Mouse (Mus musculus): ENCODE measurements around the gene Rel. TPM values are rescaled to one million over a fixed set of nuclear protein-coding genes. Genes with fewer than 3 reads are reported as not detected.
"Not testable (repeated sequence)": the region's sequence is repeated elsewhere in the genome, so short reads cannot be mapped to it uniquely, and the experiment has no call there.

Rel gene
- polyA plus RNA-seq (2014; fragmentation: Nextera tagmentation; extraction: Ambion mirVana) = 0.90 and 1.1 TPM in 2 replicates

DNA sequence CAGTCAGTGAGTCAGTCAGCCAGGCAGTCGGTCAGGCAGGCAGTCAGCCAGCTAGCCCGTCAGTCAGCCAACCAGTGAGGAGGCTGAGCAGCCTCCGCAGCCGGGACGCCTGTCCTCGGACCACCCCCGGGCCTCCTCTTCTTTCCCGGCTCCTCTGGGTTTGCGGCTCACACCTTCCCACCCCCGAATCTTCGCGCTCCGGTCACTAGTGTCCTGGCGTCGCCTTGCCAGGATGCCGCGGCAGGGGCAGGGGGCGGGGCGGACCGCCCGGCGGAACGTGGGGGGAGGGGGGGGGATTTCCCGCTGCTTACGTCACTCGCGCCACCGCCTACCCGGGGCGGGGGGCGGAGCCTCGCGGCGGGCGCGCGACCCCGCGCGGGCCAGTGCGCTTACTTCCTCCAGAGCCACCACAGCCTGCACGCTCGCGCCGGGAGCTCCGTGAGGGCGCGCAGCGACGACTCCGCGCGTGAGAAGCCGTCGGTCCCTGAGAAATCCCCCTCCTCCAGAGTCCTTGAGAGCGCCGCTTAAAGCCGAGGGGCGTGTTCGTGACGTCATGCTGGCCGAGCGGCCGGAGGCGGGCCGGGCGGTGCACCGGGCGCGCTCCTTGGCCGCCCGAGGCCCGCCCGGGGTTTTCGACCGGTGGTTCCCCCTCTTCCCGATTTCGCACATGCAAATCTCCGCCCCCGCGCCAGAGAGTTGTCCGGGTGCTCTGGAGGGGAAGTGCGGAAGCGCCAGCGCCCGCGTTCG is at the start of gene Rel:
TSS of gene Rel (minus strand) at position 211 of the 747 bp plus-strand sequence.
- Histone ChIP-seq H3K4me2 (replicated peaks; ENCODE audit: low read depth, low read length) (peak within 1 kb of the TSS; percentile 78), H3K36me3 (ENCODE audit: control insufficient read depth, insufficient read depth, low read length) (no peaks in the 10 kb centered on the region), H3K9me3 (ENCODE audit: control insufficient read depth, low read length) (no peaks in the 10 kb centered on the region), H3K9ac (ENCODE audit: low read depth, low read length) (peak within 1 kb of the TSS; percentile 73), H3K27me3 (ENCODE audit: control insufficient read depth, insufficient read depth, low read length) (no peaks in the 10 kb centered on the region), H3K4me3 (ENCODE audit: low read length) (peak within 1 kb of the TSS; percentile 74), H3K27ac (ENCODE audit: low read depth, low read length) (peak within 1 kb of the TSS; percentile 90), H3K4me1 (ENCODE audit: control insufficient read depth, insufficient read depth, low read length) (0 out of 2 replicates have a peak, but pooled peaks cover 3% of the 10 kb centered on the region)
- peak; percentile 94 for ATAC-seq (ENCODE audit: low FRiP score, low TSS enrichment)
- WGBS = under 1% methylated on average over 72 of the region's 88 CpGs

DNA sequence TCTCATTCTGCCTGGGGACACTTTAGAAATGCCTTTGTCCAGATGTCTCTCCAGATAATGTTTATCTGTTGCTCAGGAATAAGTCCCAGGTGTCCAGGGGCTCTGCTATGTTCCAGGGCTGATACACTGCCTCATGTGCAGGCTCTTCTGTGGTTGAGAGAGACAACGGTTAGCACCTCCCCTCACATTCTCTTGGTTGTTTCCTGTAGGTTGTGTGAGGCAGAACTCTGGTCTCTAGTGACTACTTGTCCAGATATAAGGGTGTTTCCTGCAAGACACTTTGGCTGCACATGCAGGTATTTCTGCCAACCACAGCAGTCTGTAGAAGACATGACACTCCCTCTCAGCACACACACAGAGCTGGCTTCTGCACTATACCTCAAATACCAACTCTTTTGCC is 48.0 kb upstream of the Rel start:
- 77% methylated on average over 1 of the region's 1 CpGs for WGBS
- H3K9me3 ChIP-seq (ENCODE audit: control insufficient read depth, low read length) = no peaks in the 10 kb centered on the region

DNA sequence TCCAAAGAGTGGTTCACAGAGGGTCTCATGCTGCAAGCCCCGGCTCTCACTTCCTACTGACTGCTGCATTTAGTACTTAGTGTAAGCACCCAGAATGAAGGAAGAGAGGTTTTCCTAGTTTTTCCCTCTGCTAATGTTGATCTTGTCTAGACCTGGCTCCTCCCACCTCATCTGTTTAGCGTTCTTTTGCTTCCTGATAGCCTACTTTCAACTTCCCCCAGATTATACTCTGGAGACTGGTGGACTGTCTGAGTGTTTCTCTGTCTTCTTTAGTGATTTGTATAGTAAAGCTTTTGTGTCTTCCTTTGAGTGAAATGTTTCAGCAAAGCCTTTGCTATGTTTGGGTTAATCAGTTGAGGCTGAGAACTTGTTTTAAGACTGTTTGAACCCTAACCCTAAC is 40.0 kb upstream of the Rel start:
- no peak overlapping the region for H3K9ac ChIP-seq (ENCODE audit: low read depth, low read length)
- no peak for ATAC-seq (ENCODE audit: low FRiP score, low TSS enrichment)
- no peaks in the 10 kb centered on the region for H3K27me3 ChIP-seq (ENCODE audit: control insufficient read depth, insufficient read depth, low read length)
- 55% methylated on average over 2 of the region's 2 CpGs for WGBS
- H3K27ac ChIP-seq (ENCODE audit: low read depth, low read length) = no peak overlapping the region
- no peaks in the 10 kb centered on the region for H3K36me3 ChIP-seq (ENCODE audit: control insufficient read depth, insufficient read depth, low read length)
- H3K4me1 ChIP-seq (ENCODE audit: control insufficient read depth, insufficient read depth, low read length) = no peaks in the 10 kb centered on the region
- no peaks in the 10 kb centered on the region for H3K9me3 ChIP-seq (ENCODE audit: control insufficient read depth, low read length)
- no peak overlapping the region for H3K4me2 ChIP-seq (replicated peaks; ENCODE audit: low read depth, low read length)
- no peak overlapping the region for H3K4me3 ChIP-seq (ENCODE audit: low read length)

More for the DNA sequence above, 48.0 kb upstream of the Rel start:
- H3K27ac ChIP-seq (ENCODE audit: low read depth, low read length) = no peak overlapping the region
- H3K27me3 ChIP-seq (ENCODE audit: control insufficient read depth, insufficient read depth, low read length) = no peaks in the 10 kb centered on the region
- no peak overlapping the region for H3K9ac ChIP-seq (ENCODE audit: low read depth, low read length)
- no peaks in the 10 kb centered on the region for H3K4me1 ChIP-seq (ENCODE audit: control insufficient read depth, insufficient read depth, low read length)
- H3K36me3 ChIP-seq (ENCODE audit: control insufficient read depth, insufficient read depth, low read length) = no peaks in the 10 kb centered on the region
- H3K4me2 ChIP-seq (replicated peaks; ENCODE audit: low read depth, low read length) = no peak overlapping the region
- no peak overlapping the region for H3K4me3 ChIP-seq (ENCODE audit: low read length)
- ATAC-seq (ENCODE audit: low FRiP score, low TSS enrichment) = no peak

DNA sequence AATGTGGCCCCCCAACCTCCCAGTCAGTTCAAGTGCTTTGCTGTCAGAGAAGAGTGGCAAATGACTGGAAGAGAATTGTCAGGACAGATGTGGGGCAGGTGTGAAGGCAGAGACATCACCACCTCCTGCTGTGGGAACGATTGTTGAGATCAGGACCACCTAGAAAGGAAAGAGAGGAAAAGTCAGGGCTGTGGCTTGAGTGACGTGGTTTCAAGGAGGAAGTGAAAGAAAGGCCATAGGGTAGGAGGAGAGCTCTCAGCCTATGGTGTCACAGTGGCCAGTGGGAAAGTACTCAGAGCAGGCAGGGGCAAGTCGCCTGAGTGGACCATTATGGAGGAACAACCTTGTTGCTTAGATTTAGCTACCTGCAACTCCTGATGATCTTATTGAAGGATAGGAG is 34.9 kb upstream of the Rel start:
- H3K27me3 ChIP-seq (ENCODE audit: control insufficient read depth, insufficient read depth, low read length) = no peaks in the 10 kb centered on the region
- no peak for ATAC-seq (ENCODE audit: low FRiP score, low TSS enrichment)
- 61% methylated on average over 3 of the region's 3 CpGs for WGBS
- no peak overlapping the region for H3K4me2 ChIP-seq (replicated peaks; ENCODE audit: low read depth, low read length)
- H3K9me3 ChIP-seq (ENCODE audit: control insufficient read depth, low read length) = no peaks in the 10 kb centered on the region
- H3K9ac ChIP-seq (ENCODE audit: low read depth, low read length) = no peak overlapping the region
- H3K4me3 ChIP-seq (ENCODE audit: low read length) = no peak overlapping the region
- H3K36me3 ChIP-seq (ENCODE audit: control insufficient read depth, insufficient read depth, low read length) = no peaks in the 10 kb centered on the region
- no peak overlapping the region for H3K27ac ChIP-seq (ENCODE audit: low read depth, low read length)
- no peaks in the 10 kb centered on the region for H3K4me1 ChIP-seq (ENCODE audit: control insufficient read depth, insufficient read depth, low read length)

- Histone ChIP-seq H3K27ac (ENCODE audit: low read depth, low read length) (no peak overlapping the region), H3K9me3 (ENCODE audit: control insufficient read depth, low read length) (no peaks in the 10 kb centered on the region), H3K4me2 (replicated peaks; ENCODE audit: low read depth, low read length) (no peak overlapping the region), H3K27me3 (ENCODE audit: control insufficient read depth, insufficient read depth, low read length) (no peaks in the 10 kb centered on the region), H3K4me1 (ENCODE audit: control insufficient read depth, insufficient read depth, low read length) (no peaks in the 10 kb centered on the region), H3K36me3 (ENCODE audit: control insufficient read depth, insufficient read depth, low read length) (no peaks in the 10 kb centered on the region), H3K9ac (ENCODE audit: low read depth, low read length) (no peak overlapping the region), H3K4me3 (ENCODE audit: low read length) (no peak overlapping the region)
- ATAC-seq (ENCODE audit: low FRiP score, low TSS enrichment) = no peak
- 78% methylated on average over 7 of the region's 7 CpGs for WGBS
Observed at GRCm38 (mm10) chr11:23803136-23803535, 32.4 kb upstream of the Rel start.

- no peak overlapping the region for H3K27ac ChIP-seq (ENCODE audit: low read depth, low read length)
- no peaks in the 10 kb centered on the region for H3K36me3 ChIP-seq (ENCODE audit: control insufficient read depth, insufficient read depth, low read length)
- no peak overlapping the region for H3K4me3 ChIP-seq (ENCODE audit: low read length)
- WGBS = 93% methylated on average over 1 of the region's 1 CpGs
- H3K9me3 ChIP-seq (ENCODE audit: control insufficient read depth, low read length) = no peaks in the 10 kb centered on the region
- no peak overlapping the region for H3K9ac ChIP-seq (ENCODE audit: low read depth, low read length)
- H3K4me2 ChIP-seq (replicated peaks; ENCODE audit: low read depth, low read length) = no peak overlapping the region
- ATAC-seq (ENCODE audit: low FRiP score, low TSS enrichment) = no peak
- no peaks in the 10 kb centered on the region for H3K4me1 ChIP-seq (ENCODE audit: control insufficient read depth, insufficient read depth, low read length)
- H3K27me3 ChIP-seq (ENCODE audit: control insufficient read depth, insufficient read depth, low read length) = no peaks in the 10 kb centered on the region
Observed at GRCm38 (mm10) chr11:23802256-23802655, 31.5 kb upstream of the Rel start.

GRCm38 (mm10) chr11:23801851-23802250 is 31.1 kb upstream of the Rel start:
- no peak overlapping the region for H3K9ac ChIP-seq (ENCODE audit: low read depth, low read length)
- H3K27ac ChIP-seq (ENCODE audit: low read depth, low read length) = no peak overlapping the region
- WGBS = 66% methylated on average over 7 of the region's 7 CpGs
- ATAC-seq (ENCODE audit: low FRiP score, low TSS enrichment) = no peak
- no peaks in the 10 kb centered on the region for H3K27me3 ChIP-seq (ENCODE audit: control insufficient read depth, insufficient read depth, low read length)
- H3K4me3 ChIP-seq (ENCODE audit: low read length) = no peak overlapping the region
- no peaks in the 10 kb centered on the region for H3K9me3 ChIP-seq (ENCODE audit: control insufficient read depth, low read length)
- no peaks in the 10 kb centered on the region for H3K4me1 ChIP-seq (ENCODE audit: control insufficient read depth, insufficient read depth, low read length)
- no peaks in the 10 kb centered on the region for H3K36me3 ChIP-seq (ENCODE audit: control insufficient read depth, insufficient read depth, low read length)
- no peak overlapping the region for H3K4me2 ChIP-seq (replicated peaks; ENCODE audit: low read depth, low read length)

DNA sequence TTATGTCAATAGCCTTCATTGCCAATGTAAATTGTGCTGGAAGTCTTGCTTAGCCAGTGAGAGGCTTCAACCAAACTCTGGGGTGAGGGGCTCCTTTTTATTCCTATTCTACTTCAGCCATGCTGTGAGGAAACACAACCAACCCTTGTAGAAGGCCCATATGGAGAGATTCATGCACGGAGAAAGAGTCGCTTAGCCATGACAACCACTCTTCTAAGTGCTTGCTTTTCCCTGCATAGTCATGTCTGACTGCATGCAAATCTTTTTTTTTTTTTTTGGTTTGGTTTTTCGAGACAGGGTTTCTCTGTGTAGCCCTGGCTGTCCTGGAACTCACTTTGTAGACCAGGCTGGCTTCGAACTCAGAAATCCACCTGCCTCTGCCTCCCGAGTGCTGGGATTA is 12.9 kb upstream of the Rel start:
- H3K4me2 ChIP-seq (replicated peaks; ENCODE audit: low read depth, low read length); H3K27ac ChIP-seq (ENCODE audit: low read depth, low read length); H3K4me1 ChIP-seq (ENCODE audit: control insufficient read depth, insufficient read depth, low read length); H3K36me3 ChIP-seq (ENCODE audit: control insufficient read depth, insufficient read depth, low read length); ATAC-seq (ENCODE audit: low FRiP score, low TSS enrichment); H3K9ac ChIP-seq (ENCODE audit: low read depth, low read length); H3K27me3 ChIP-seq (ENCODE audit: control insufficient read depth, insufficient read depth, low read length); H3K9me3 ChIP-seq (ENCODE audit: control insufficient read depth, low read length); H3K4me3 ChIP-seq (ENCODE audit: low read length): not testable (repeated sequence)
- WGBS = 89% methylated on average over 5 of the region's 5 CpGs

- no peak overlapping the region for H3K4me3 ChIP-seq (ENCODE audit: low read length)
- H3K4me2 ChIP-seq (replicated peaks; ENCODE audit: low read depth, low read length) = no peak overlapping the region
- ATAC-seq (ENCODE audit: low FRiP score, low TSS enrichment) = no peak
- WGBS = 85% methylated on average over 5 of the region's 5 CpGs
- H3K36me3 ChIP-seq (ENCODE audit: control insufficient read depth, insufficient read depth, low read length) = no peaks in the 10 kb centered on the region
- H3K4me1 ChIP-seq (ENCODE audit: control insufficient read depth, insufficient read depth, low read length) = no peaks in the 10 kb centered on the region
- no peak overlapping the region for H3K27ac ChIP-seq (ENCODE audit: low read depth, low read length)
- H3K27me3 ChIP-seq (ENCODE audit: control insufficient read depth, insufficient read depth, low read length) = no peaks in the 10 kb centered on the region
- H3K9ac ChIP-seq (ENCODE audit: low read depth, low read length) = no peak overlapping the region
- H3K9me3 ChIP-seq (ENCODE audit: control insufficient read depth, low read length) = no peaks in the 10 kb centered on the region
Observed at GRCm38 (mm10) chr11:23783085-23783484, 12.3 kb upstream of the Rel start.
